Mouse (Mus musculus): ENCODE data around the gene Rcn3.
A peak's percentile ranks its signal among the peaks of the same experiment; 100 is the strongest.

DNA sequence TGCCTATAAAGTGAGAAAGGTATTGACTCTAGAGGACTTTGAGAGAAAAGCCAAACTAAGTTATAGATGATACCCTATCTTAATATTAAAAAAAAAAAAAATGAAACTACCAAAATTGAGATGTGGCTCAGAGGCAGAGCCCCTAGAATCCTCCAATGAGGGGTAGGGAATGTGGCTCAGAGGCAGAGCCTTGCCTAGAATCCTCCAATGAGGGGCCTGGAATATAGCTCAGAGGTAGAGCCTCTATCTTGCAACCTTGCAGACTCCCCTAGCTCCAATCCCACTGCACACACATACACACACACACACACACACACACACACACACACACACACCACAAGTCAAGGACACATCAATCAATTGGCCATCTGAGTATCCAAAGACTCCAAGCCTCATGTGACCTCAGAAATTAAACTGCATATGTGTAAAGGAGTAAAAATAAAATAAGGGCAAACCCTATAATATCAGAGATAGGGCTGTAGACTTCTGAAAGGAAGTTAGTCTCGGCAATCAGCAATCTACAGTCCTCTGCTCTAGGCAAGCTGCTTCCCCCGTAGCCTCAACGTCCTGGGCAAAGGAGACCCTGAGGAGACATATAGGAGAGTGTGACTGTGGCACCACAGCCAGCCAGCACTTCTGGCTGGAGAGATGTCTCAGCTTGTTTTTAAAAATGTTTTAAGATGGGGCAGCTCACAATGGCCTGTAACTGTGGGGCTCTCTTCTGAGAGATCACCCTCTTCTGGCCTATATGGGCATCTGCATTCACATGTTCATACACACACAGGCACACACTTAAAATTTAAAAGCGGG, 24.6 kb downstream of the Rcn3 start:
- TF ChIP-seq CTCF (conservative IDR thresholded peaks at IDR 0.05 in 1 of 2, IDR thresholded peaks at IDR 0.05 in 1 of 2; ENCODE audit: low read depth in 2 of 2, low read length in 2 of 2): 0 out of 4 replicates have a peak, but pooled peaks of 1 of the 2 experiments have one; percentile 32
- TF ChIP-seq EP300 (IDR thresholded peaks at IDR 0.05; ENCODE audit: low read length): no peak
- TF ChIP-seq POLR2A (IDR thresholded peaks at IDR 0.05; ENCODE audit: low read depth, low read length): no peak
- no peak for TF ChIP-seq MAX (IDR thresholded peaks at IDR 0.05; ENCODE audit: low read length)
- no peak for TF ChIP-seq ELF1 (IDR thresholded peaks at IDR 0.05; ENCODE audit: low read depth, low read length)
- no peak for TF ChIP-seq UBTF (IDR thresholded peaks at IDR 0.05; ENCODE audit: low read depth, low read length)
- TF ChIP-seq ZKSCAN1 (IDR thresholded peaks at IDR 0.05; ENCODE audit: borderline replicate concordance, low read depth, low read length): no peak

All from CH12.LX (cell line).